In the genomic region with DNA sequence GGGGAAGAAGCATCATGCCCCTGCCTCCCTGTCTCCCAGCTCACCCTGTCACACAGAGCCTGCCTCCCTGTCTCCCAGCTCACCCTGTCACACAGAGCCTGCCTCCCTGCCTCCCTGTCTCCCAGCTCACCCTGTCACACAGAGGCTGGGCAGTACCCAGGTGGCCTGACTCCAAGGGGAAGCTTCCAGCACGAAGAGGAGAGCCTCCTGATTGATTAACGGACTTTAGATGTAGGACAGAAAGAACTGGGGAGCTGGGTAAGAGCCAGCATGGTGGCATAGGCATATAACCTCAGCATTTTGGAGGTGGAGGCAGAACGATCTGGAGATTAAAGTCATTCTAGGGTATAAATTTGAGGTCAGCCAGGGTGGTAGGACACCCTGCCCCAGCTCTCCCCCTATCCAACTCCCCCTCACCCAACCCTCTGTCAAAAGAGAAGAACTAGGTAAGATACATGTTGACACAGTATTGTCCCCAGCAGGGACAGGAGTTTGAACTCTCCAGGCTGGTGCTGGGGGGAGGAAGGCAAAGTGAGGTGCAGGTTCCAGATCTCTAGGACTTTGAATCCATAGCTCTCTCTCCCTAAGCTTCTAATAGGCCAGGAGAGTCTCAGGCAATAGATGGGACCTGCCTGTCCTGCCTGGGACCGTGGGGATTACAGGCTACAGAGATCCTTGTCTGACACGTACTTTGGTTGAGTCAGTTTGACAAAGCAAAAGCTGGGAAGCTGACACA, we compare ENCODE assay signal across 21 mouse cellular contexts.
"Had no signal": no experiment of that assay in that cellular context is flagged by ENCODE, and none has a peak within 500 bp of the region (broad histone marks: within the 10 kb centered on the region; RNA-seq: fewer than 3 reads in every experiment).

No protein-coding gene starts in this region.

- H3K9me3 ChIP-seq: limb, embryonic 12.5 days; limb, embryonic 15.5 days; midbrain, embryonic 12.5 days; midbrain, embryonic 15.5 days; neural tube, embryonic 12.5 days; neural tube, embryonic 15.5 days had no signal

- H3K9ac ChIP-seq: limb, embryonic 12.5 days; limb, embryonic 15.5 days; lung, embryonic 14.5 days; midbrain, embryonic 12.5 days; midbrain, embryonic 15.5 days; neural tube, embryonic 12.5 days; neural tube, embryonic 15.5 days had no signal

- H3K4me1 ChIP-seq: limb, embryonic 12.5 days; limb, embryonic 15.5 days; midbrain, embryonic 12.5 days; midbrain, embryonic 15.5 days; neural tube, embryonic 12.5 days; neural tube, embryonic 15.5 days had no signal

- ATAC-seq: hindbrain, embryonic 16.5 days; lung, postnatal 0 days; midbrain, embryonic 15.5 days had no signal

- H3K36me3 ChIP-seq: limb, embryonic 12.5 days; limb, embryonic 15.5 days; midbrain, embryonic 12.5 days; midbrain, embryonic 15.5 days; neural tube, embryonic 12.5 days; neural tube, embryonic 15.5 days had no signal

- H3K27me3 ChIP-seq: limb, embryonic 12.5 days; limb, embryonic 15.5 days; midbrain, embryonic 12.5 days; midbrain, embryonic 15.5 days; neural tube, embryonic 12.5 days; neural tube, embryonic 15.5 days had no signal

- DNase-seq: kidney, adult 11 months; kidney, adult 8-10 months; kidney, postnatal 25 days; layer of hippocampus, adult 9-11 months; lung, embryonic 14.5 days; right cerebral cortex, adult 18-20 months; right cerebral cortex, postnatal 14 days; right cerebral cortex, postnatal 4 days; thymus, postnatal 14 days; thymus, postnatal 4 days had no signal

- H3K27ac ChIP-seq: layer of hippocampus, adult 2 months; limb, embryonic 12.5 days; limb, embryonic 15.5 days; macrophage; midbrain, embryonic 12.5 days; midbrain, embryonic 15.5 days; neural tube, embryonic 12.5 days; neural tube, embryonic 15.5 days; stomach, postnatal 0 days had no signal

- H3K4me2 ChIP-seq: limb, embryonic 12.5 days; limb, embryonic 15.5 days; lung, embryonic 14.5 days; midbrain, embryonic 12.5 days; midbrain, embryonic 15.5 days; neural tube, embryonic 12.5 days; neural tube, embryonic 15.5 days had no signal

- H3K4me3 ChIP-seq: layer of hippocampus, adult 2 months; limb, embryonic 12.5 days; limb, embryonic 15.5 days; midbrain, embryonic 12.5 days; midbrain, embryonic 15.5 days; neural tube, embryonic 12.5 days; neural tube, embryonic 15.5 days had no signal
